Mouse (Mus musculus): ENCODE results near the gene Crocc.
A peak's percentile ranks its signal among the peaks of the same experiment; 100 is the strongest.

Crocc gene

GRCm38 (mm10) chr4:141060426-141061301, at the start of gene Crocc:
Crocc (minus strand) TSS chr4:141060550.
- DNase-seq (ENCODE audit: low read depth): peak; percentile 97

- DNase-seq (ENCODE audit: low read depth): no peak
Observed at GRCm38 (mm10) chr4:141108196-141108732, 47.9 kb upstream of the Crocc start.

DNA sequence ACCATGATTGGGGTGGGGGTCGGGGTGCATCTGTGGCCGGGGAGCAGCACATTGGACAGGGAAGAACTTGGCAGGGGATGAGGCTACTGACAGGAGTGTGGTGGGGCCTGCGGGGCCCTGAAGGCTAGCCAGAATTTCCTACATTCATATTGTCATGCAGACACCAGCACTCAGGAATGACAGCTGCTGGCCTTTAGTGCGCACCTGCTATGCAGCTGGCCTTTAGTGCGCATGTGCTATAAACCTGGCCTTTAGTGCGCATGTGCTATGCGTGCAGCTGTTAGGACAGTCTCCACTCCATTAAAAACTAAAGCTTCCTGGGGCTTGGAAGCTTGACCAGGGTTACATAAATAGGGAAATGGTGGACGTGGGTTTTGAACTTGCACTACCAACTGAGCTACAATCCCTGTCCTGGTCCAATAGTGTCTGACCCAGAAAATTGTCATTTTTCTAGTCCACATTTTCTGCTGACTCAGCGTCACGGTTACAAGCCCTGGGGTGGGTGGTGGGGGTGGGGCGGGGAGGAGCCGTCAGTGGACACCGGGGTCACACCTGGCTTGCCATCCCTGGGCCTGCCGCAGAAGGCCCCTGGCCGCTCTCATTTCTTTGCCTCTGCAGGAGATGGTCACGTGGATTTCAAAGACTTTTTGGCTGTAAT, 46.3 kb upstream of the Crocc start:
- DNase-seq (ENCODE audit: low read depth): no peak

GRCm38 (mm10) chr4:141101855-141102254, 41.5 kb upstream of the Crocc start:
- DNase-seq (ENCODE audit: low read depth): peak; percentile 37

GRCm38 (mm10) chr4:141101291-141101690, 40.9 kb upstream of the Crocc start:
- DNase-seq (ENCODE audit: low read depth): no peak

- no peak for DNase-seq (ENCODE audit: low read depth)
Observed at GRCm38 (mm10) chr4:141099956-141100355, 39.6 kb upstream of the Crocc start.

GRCm38 (mm10) chr4:141098935-141099334, 38.6 kb upstream of the Crocc start:
- DNase-seq (ENCODE audit: low read depth): no peak

- no peak for DNase-seq (ENCODE audit: low read depth)
Observed at GRCm38 (mm10) chr4:141096710-141097109, 36.4 kb upstream of the Crocc start.

GRCm38 (mm10) chr4:141095016-141095415, 34.7 kb upstream of the Crocc start:
- DNase-seq (ENCODE audit: low read depth): no peak

- no peak for DNase-seq (ENCODE audit: low read depth)
Observed at GRCm38 (mm10) chr4:141088714-141089113, 28.4 kb upstream of the Crocc start.

GRCm38 (mm10) chr4:141088033-141088432, 27.7 kb upstream of the Crocc start, which contains the start of gene Spata21:
Spata21 (plus strand) TSS chr4:141088333.
- DNase-seq (ENCODE audit: low read depth): no peak

GRCm38 (mm10) chr4:141086862-141087261, 26.5 kb upstream of the Crocc start:
- no peak for DNase-seq (ENCODE audit: low read depth)

GRCm38 (mm10) chr4:141078510-141079137, 18.3 kb upstream of the Crocc start:
- DNase-seq (ENCODE audit: low read depth): no peak

DNA sequence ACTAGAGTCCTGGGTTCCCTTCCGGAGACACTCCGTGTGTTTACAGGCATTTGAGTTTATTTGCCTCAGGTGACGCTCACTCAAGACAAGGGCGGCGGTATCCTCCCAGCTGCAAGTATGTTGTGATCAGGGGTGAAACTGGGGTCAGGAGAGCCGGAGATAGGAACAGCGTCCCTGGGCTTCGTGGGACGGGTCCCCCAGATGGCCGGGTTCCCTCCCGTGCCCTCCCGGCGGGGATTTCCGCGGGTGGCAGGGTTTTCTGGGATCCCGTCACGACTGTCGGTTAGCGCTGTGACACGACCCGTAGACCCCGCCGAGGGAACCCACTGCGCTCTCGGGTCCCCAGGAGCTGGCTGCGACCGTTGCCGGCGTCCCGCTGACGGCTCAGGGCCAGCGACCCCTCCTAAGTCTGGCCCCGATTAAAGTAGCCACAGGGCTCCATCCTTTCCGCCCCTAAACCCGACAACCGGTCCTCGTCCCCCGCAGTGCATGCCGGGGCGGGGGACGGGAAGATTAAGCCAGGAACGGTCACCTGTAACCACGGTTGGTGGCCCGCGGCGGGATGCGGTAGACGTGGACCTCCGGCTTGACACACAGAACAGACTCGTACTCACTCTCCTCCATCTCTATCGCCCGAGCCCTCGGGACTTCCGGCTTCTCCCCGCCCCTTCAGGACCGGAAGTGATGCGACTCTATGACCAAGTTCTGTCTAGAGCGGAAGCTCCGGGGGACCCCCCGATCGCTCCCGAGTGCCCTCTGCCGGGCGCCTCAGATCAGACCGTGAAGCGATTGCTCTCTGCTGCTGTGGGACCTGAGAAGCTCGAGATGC, 17.5 kb upstream of the Crocc start, which contains the start of gene Necap2:
TSS of gene Necap2 (minus strand) at position 677 of the 829 bp plus-strand sequence.
- DNase-seq (ENCODE audit: low read depth): peak; percentile 96

DNA sequence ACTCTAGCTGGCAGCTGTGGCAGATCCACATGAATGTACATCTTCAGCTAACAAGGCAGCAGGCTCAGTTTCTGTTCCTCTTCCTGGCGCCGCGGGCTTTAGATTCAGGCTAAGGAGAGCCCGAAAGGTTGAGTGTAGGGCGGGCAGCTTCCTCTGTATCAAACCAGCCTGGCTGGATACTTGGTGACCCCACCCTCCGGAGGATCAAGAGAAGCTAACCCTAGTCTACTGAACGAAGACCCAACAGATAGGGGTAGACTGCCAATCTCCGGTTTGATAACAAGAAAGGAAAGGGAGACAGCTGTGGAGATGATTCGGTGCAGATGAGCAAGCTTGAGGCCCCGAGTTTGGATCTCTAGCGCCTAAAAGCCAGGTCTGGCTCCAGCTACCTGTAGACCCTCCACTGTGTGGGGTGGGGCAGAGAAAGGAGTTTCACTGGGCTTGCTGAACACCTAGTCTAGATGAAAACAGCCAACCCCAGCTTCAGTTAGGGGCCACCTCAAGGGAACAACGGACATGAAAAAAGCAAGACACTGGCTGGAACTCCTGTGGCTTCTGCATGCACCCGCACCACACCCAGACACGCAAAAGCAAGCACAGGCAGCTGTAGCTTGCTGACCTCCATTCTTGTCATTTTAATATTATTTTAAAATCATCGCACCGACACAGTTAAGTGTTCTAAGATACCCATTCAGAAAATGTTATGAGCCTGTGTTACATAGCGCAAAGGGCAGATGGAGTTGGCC, 16.6 kb upstream of the Crocc start:
- peak; percentile 32 for DNase-seq (ENCODE audit: low read depth)

DNA sequence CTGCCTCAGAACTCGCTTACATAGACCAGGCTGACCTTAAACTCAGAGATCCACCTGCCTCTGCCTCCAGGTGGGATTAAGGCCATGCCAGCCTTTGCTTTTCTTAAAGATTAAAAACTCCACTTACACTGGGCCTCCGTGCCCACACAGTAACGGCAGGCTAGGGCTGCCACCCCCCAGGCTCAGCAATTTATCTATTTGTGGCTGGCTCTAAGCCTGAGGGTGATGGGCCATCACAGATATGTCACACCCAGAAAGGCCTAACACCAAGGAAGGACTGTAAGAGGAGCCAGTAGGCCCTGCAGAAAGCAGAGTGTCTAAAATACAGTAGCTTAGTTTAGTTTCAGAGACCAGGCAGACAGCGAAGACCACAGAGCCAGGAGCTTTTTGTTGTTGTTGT, 13.8 kb upstream of the Crocc start:
- no peak for DNase-seq (ENCODE audit: low read depth)

GRCm38 (mm10) chr4:141073661-141074060, 13.3 kb upstream of the Crocc start:
- no peak for DNase-seq (ENCODE audit: low read depth)

DNA sequence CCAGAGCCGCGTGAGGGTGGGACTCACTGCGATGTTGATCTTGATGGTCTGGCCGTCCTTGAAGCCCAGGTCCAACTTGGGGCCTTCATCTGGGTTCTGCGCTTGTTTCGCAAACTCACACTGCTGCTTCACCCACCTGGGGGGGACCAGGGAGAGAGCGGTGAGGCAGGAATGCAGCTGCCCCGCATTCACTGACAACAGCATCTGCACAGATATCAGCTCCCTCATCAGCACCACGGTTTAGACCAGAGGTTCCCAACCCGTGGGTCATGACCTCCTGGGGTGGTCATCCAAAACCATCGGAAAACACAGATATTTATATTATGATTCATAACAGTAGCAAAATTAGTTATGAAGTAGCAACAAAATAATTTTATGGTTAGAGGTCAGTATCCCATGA, 12.2 kb upstream of the Crocc start:
- DNase-seq (ENCODE audit: low read depth): no peak

DNA sequence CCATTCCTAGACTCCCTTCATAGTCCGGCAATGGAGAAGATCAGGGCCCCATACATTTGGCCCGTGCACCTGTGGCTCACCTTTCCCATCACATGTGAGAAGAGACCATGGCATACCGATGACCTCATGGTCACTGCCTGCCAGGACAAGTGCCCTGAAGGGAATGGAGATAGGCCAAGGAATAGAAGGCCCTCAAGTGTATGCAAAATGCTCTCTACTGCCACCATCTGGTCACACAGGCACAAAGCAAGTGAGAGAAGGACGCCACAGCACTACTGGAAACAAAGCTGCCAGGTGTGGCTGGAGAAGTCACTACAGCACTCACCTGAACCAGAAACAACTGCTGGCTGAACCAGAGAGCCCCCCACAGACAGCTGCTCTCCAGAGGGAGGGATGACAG, 9.4 kb upstream of the Crocc start:
- no peak for DNase-seq (ENCODE audit: low read depth)

DNA sequence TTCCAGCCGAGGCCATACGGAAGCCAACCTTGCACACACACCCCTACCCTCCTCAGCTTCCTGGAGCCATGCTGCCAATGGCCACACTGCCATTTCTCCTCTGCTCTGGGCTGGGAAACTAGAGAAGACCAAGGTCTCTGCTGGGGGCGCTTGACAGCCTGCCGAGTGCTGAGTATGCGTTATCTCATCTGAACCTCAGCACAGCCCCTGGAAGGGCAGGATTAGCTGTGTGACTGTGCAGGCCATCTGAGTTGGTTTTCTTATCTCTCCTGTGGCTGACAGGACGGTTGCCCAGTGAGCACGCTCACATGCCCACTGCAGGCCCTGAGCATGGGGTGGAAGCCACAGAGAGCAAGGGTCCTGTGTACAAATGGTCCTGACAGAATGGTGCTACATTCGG, 8.3 kb upstream of the Crocc start:
- DNase-seq (ENCODE audit: low read depth): no peak

DNA sequence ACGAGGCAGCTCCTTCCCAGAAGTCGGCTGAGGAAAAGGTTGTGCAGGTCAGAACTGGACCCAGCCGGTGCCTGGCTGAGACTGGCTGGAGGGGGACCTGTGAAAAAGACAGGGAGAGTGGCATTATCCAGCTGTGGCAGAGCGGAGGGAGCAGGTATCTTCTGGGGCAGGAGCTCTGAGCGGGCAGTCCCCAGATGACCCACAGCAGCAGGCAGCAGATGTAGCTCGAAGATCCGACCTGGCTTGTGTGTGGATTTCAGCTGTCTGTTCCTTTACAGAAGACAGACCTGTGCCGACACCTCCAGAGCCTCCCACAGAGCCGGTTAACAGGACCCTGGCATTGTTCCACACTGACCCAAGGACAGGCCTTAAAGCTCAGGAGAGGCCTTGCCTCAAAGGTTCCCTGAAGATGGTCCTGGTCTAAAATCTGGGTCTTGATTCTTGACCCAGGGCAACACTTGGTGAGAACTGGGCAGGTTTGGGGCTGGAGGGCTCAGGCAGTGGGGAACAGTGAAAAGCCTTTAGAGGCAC, 7.2 kb upstream of the Crocc start:
- no peak for DNase-seq (ENCODE audit: low read depth)

Measured in c-Kit-positive CD71-negative TER-119-negative erythroid progenitor cells, embryonic 14.5 days (primary cell).